Mouse (Mus musculus): ENCODE measurements around the gene Vps18. TPM values are rescaled to one million over a fixed set of nuclear protein-coding genes. Genes with fewer than 3 reads are reported as not detected.
A peak's percentile ranks its signal among the peaks of the same experiment; 100 is the strongest.

The Vps18 gene
- total RNA-seq, 1 experiment = 17.8 TPM

- H3K4me3 ChIP-seq (ENCODE audit: insufficient read depth in 1 of 2, low read depth in 1 of 2, low read length in 2 of 2, poor library complexity in 1 of 2, severe bottlenecking in 1 of 2) = no peak overlapping the region
- H3K27ac ChIP-seq (ENCODE audit: insufficient read depth, low read depth, low read length, poor library complexity, severe bottlenecking) = no peak overlapping the region
- H3K4me1 ChIP-seq (ENCODE audit: control insufficient read depth in 2 of 2, insufficient read depth in 2 of 2, low read length in 2 of 2, poor library complexity in 1 of 2) = peaks cover 0 to 3% of the 10 kb centered on the region in 2 experiments; a peak in 1 of 4 replicates
- no peak for DNase-seq (ENCODE audit: low read depth, low spot score)
- H3K9ac ChIP-seq (ENCODE audit: insufficient read depth, low read depth, low read length, poor library complexity, severe bottlenecking) = no peak overlapping the region
- H3K9me3 ChIP-seq (ENCODE audit: control insufficient read depth, insufficient read depth, low read depth, low read length) = no peaks in the 10 kb centered on the region
- no peak for TF ChIP-seq ZC3H11A (IDR thresholded peaks at IDR 0.05; ENCODE audit: borderline replicate concordance, low read depth, low read length)
- TF ChIP-seq MAFK (IDR thresholded peaks at IDR 0.05; ENCODE audit: insufficient read depth, low read depth, low read length) = no peak
- no peak for TF ChIP-seq ZNF384 (IDR thresholded peaks at IDR 0.05; ENCODE audit: low read depth, low read length)
- TF ChIP-seq HCFC1 (IDR thresholded peaks at IDR 0.05; ENCODE audit: borderline replicate concordance, insufficient read depth, low read length) = no peak
- TF ChIP-seq CHD2 (IDR thresholded peaks at IDR 0.05; ENCODE audit: low read depth, low read length) = no peak
- in situ Hi-C loops (cut with MboI; ENCODE audit: low sequenced_read_pairs in 2 of 2, unreplicated experiment in 2 of 2) = no loop called here
- no peaks in the 10 kb centered on the region for H3K36me3 ChIP-seq (ENCODE audit: control insufficient read depth, insufficient read depth, low read length, poor library complexity, severe bottlenecking)
Observed at GRCm38 (mm10) chr2:119262978-119263377, 25.6 kb upstream of the Vps18 start.

- DNase-seq (ENCODE audit: low read depth, low spot score) = no peak
- no peak for TF ChIP-seq ZNF384 (IDR thresholded peaks at IDR 0.05; ENCODE audit: low read depth, low read length)
- no peak for TF ChIP-seq CHD2 (IDR thresholded peaks at IDR 0.05; ENCODE audit: low read depth, low read length)
- TF ChIP-seq HCFC1 (IDR thresholded peaks at IDR 0.05; ENCODE audit: borderline replicate concordance, insufficient read depth, low read length) = no peak
- no peak for TF ChIP-seq MAFK (IDR thresholded peaks at IDR 0.05; ENCODE audit: insufficient read depth, low read depth, low read length)
- no peak for TF ChIP-seq ZC3H11A (IDR thresholded peaks at IDR 0.05; ENCODE audit: borderline replicate concordance, low read depth, low read length)
- H3K4me1 ChIP-seq (ENCODE audit: control insufficient read depth in 2 of 2, insufficient read depth in 2 of 2, low read length in 2 of 2, poor library complexity in 1 of 2) = peaks cover 0 to 3% of the 10 kb centered on the region in 2 experiments; a peak in 1 of 4 replicates
- in situ Hi-C loops (cut with MboI; ENCODE audit: low sequenced_read_pairs in 2 of 2, unreplicated experiment in 2 of 2) = no loop called here
- H3K36me3 ChIP-seq (ENCODE audit: control insufficient read depth, insufficient read depth, low read length, poor library complexity, severe bottlenecking) = no peaks in the 10 kb centered on the region
- no peak overlapping the region for H3K4me3 ChIP-seq (ENCODE audit: insufficient read depth in 1 of 2, low read depth in 1 of 2, low read length in 2 of 2, poor library complexity in 1 of 2, severe bottlenecking in 1 of 2)
- no peak overlapping the region for H3K27ac ChIP-seq (ENCODE audit: insufficient read depth, low read depth, low read length, poor library complexity, severe bottlenecking)
- no peak overlapping the region for H3K9ac ChIP-seq (ENCODE audit: insufficient read depth, low read depth, low read length, poor library complexity, severe bottlenecking)
- H3K9me3 ChIP-seq (ENCODE audit: control insufficient read depth, insufficient read depth, low read depth, low read length) = no peaks in the 10 kb centered on the region
Observed at GRCm38 (mm10) chr2:119263813-119264212, 24.7 kb upstream of the Vps18 start.

GRCm38 (mm10) chr2:119270286-119270642, 18.3 kb upstream of the Vps18 start:
- Histone ChIP-seq H3K4me1 (ENCODE audit: control insufficient read depth in 2 of 2, insufficient read depth in 2 of 2, low read length in 2 of 2, poor library complexity in 1 of 2) (peaks cover 0 to 3% of the 10 kb centered on the region in 2 experiments; a peak in 1 of 4 replicates), H3K9me3 (ENCODE audit: control insufficient read depth, insufficient read depth, low read depth, low read length) (no peaks in the 10 kb centered on the region), H3K27ac (ENCODE audit: insufficient read depth, low read depth, low read length, poor library complexity, severe bottlenecking) (no peak overlapping the region), H3K9ac (ENCODE audit: insufficient read depth, low read depth, low read length, poor library complexity, severe bottlenecking) (no peak overlapping the region), H3K36me3 (ENCODE audit: control insufficient read depth, insufficient read depth, low read length, poor library complexity, severe bottlenecking) (no peaks in the 10 kb centered on the region), H3K4me3 (ENCODE audit: insufficient read depth in 1 of 2, low read depth in 1 of 2, low read length in 2 of 2, poor library complexity in 1 of 2, severe bottlenecking in 1 of 2) (peak overlapping the region; percentile 72 to 78)
- in situ Hi-C loops (cut with MboI; ENCODE audit: low sequenced_read_pairs in 2 of 2, unreplicated experiment in 2 of 2) = no loop called here
- no peak for DNase-seq (ENCODE audit: low read depth, low spot score)
- no peak for TF ChIP-seq CHD2 (IDR thresholded peaks at IDR 0.05; ENCODE audit: low read depth, low read length)
- no peak for TF ChIP-seq HCFC1 (IDR thresholded peaks at IDR 0.05; ENCODE audit: borderline replicate concordance, insufficient read depth, low read length)
- no peak for TF ChIP-seq ZNF384 (IDR thresholded peaks at IDR 0.05; ENCODE audit: low read depth, low read length)
- no peak for TF ChIP-seq MAFK (IDR thresholded peaks at IDR 0.05; ENCODE audit: insufficient read depth, low read depth, low read length)
- TF ChIP-seq ZC3H11A (IDR thresholded peaks at IDR 0.05; ENCODE audit: borderline replicate concordance, low read depth, low read length) = no peak

GRCm38 (mm10) chr2:119270643-119271331, 17.8 kb upstream of the Vps18 start, which contains the start of gene Rhov:
TSS of gene Rhov (minus strand) at chr2:119271272.
- in situ Hi-C loops (cut with MboI; ENCODE audit: low sequenced_read_pairs in 2 of 2, unreplicated experiment in 2 of 2) = no loop called here
- Histone ChIP-seq H3K4me1 (ENCODE audit: control insufficient read depth in 2 of 2, insufficient read depth in 2 of 2, low read length in 2 of 2, poor library complexity in 1 of 2) (peaks cover 0 to 3% of the 10 kb centered on the region in 2 experiments; a peak in 1 of 4 replicates), H3K9ac (ENCODE audit: insufficient read depth, low read depth, low read length, poor library complexity, severe bottlenecking) (peak within 1 kb of the TSS; percentile 48; the same call in 1 of the 2 replicates), H3K36me3 (ENCODE audit: control insufficient read depth, insufficient read depth, low read length, poor library complexity, severe bottlenecking) (no peaks in the 10 kb centered on the region), H3K4me3 (ENCODE audit: insufficient read depth in 1 of 2, low read depth in 1 of 2, low read length in 2 of 2, poor library complexity in 1 of 2, severe bottlenecking in 1 of 2) (peak within 1 kb of the TSS; percentile 72 to 78), H3K27ac (ENCODE audit: insufficient read depth, low read depth, low read length, poor library complexity, severe bottlenecking) (no peak within 1 kb of the TSS), H3K9me3 (ENCODE audit: control insufficient read depth, insufficient read depth, low read depth, low read length) (no peaks in the 10 kb centered on the region)
- TF ChIP-seq CHD2 (IDR thresholded peaks at IDR 0.05; ENCODE audit: low read depth, low read length) = no peak
- no peak for TF ChIP-seq HCFC1 (IDR thresholded peaks at IDR 0.05; ENCODE audit: borderline replicate concordance, insufficient read depth, low read length)
- no peak for TF ChIP-seq MAFK (IDR thresholded peaks at IDR 0.05; ENCODE audit: insufficient read depth, low read depth, low read length)
- TF ChIP-seq ZNF384 (IDR thresholded peaks at IDR 0.05; ENCODE audit: low read depth, low read length) = no peak
- TF ChIP-seq ZC3H11A (IDR thresholded peaks at IDR 0.05; ENCODE audit: borderline replicate concordance, low read depth, low read length) = no peak
- no peak for DNase-seq (ENCODE audit: low read depth, low spot score)
